Mouse (Mus musculus) C2C12 (cell line): ENCODE data around the gene Rnase4. TPM values are rescaled to one million over a fixed set of nuclear protein-coding genes. Genes with fewer than 3 reads are reported as not detected.

Experiments used
- H3K27me3 ChIP-seq: one replicate; pipeline ENCODE4 v1.6.1; 2011; ENCODE audit not compliant: control insufficient read depth, insufficient read depth, insufficient read length
- H3K36me3 ChIP-seq: one replicate; pipeline ENCODE4 v1.6.1; 2011; ENCODE audit not compliant: control insufficient read depth, insufficient read depth
- H3K4me3 ChIP-seq: one replicate; pipeline ENCODE4 v1.5.1; 2011; ENCODE audit warnings: mild to moderate bottlenecking, control low read depth; ENCODE audit not compliant: poor library complexity, insufficient read depth, severe bottlenecking
- H3K79me2 ChIP-seq: one replicate; pipeline ENCODE4 v1.6.1; 2011; ENCODE audit not compliant: control insufficient read depth, insufficient read depth
- H3K79me3 ChIP-seq: one replicate; pipeline ENCODE4 v1.6.1; 2011; ENCODE audit warnings: low read depth, control low read depth
- H3ac ChIP-seq: one replicate; pipeline ENCODE3; 2011; ENCODE audit warnings: low read depth; ENCODE audit not compliant: control insufficient read depth, insufficient read length
- CEBPB ChIP-seq: IDR thresholded peaks from one replicate; pipeline ENCODE4 v1.6.1; 2011; ENCODE audit warnings: low read depth, mild to moderate bottlenecking, control low read depth, moderate library complexity
- CTCF ChIP-seq: IDR thresholded peaks from one replicate; pipeline ENCODE4 v1.5.1; 2011; ENCODE audit not compliant: control insufficient read depth, insufficient read depth, insufficient read length
- FOSL1 ChIP-seq: IDR thresholded peaks from one replicate; pipeline ENCODE4 v1.8.0; 2011; ENCODE audit warnings: mild to moderate bottlenecking, low read length; ENCODE audit not compliant: poor library complexity, insufficient read depth, severe bottlenecking
- MAX ChIP-seq: IDR thresholded peaks from one replicate; pipeline ENCODE4 v1.6.1; 2011; ENCODE audit warnings: mild to moderate bottlenecking, control low read depth
- MYOD1 ChIP-seq: IDR thresholded peaks from one replicate; pipeline ENCODE4 v1.6.1; 2011; ENCODE audit warnings: low read depth; ENCODE audit not compliant: control insufficient read depth, insufficient read length
- MYOG ChIP-seq: IDR thresholded peaks from one replicate; pipeline ENCODE4 v1.6.1; 2011; ENCODE audit not compliant: control insufficient read depth, insufficient read length; ENCODE audit errors: extremely low read depth
- USF1 ChIP-seq: IDR thresholded peaks from one replicate; pipeline ENCODE4 v1.6.1; 2011; ENCODE audit warnings: low read depth, mild to moderate bottlenecking, control low read depth, moderate library complexity
- polyA plus RNA-seq: library from polyadenylated mRNA; unstranded; fragments of >200 nt; fragmentation: generic; extraction: Trizol; gene quantifications from one replicate; pipeline ENCODE4 v1.2.1, GENCODE M21; 2012; ENCODE audit warnings: missing spikeins

Rnase4 gene
- polyA plus RNA-seq, 1 experiment, result 14.5 TPM

DNA sequence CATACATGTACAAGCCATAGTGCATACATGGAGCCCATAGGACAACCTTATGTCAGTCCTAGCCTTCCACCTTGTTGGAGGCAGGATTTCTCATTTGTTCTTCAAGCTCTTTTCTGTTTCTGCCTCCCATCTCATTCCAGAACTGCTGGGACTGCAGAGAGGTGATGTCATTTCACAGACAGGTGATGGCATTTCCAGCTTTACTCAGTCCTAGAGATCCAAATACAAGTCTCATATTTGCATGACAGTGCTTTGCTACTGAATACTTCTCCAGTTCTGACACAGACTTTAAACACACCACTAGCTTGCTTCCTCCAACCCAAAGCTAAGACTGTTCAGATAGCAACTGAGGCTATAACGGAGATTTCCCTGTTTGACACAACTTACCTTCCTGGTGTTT lies 11.7 kb upstream of the Rnase4 start:
- Histone ChIP-seq H3K79me2 (no peaks in the 10 kb centered on the region), H3K4me3 (no peak overlapping the region), H3K36me3 (no peaks in the 10 kb centered on the region), H3K79me3 (no peaks in the 10 kb centered on the region), H3K27me3 (peaks cover 3% of the 10 kb centered on the region), H3ac (no peak overlapping the region)
- TF ChIP-seq MYOD1, result no peak
- TF ChIP-seq CTCF, result no peak
- no peak for TF ChIP-seq USF1
- TF ChIP-seq MYOG, result no peak
- no peak for TF ChIP-seq CEBPB
- TF ChIP-seq FOSL1, result no peak

DNA sequence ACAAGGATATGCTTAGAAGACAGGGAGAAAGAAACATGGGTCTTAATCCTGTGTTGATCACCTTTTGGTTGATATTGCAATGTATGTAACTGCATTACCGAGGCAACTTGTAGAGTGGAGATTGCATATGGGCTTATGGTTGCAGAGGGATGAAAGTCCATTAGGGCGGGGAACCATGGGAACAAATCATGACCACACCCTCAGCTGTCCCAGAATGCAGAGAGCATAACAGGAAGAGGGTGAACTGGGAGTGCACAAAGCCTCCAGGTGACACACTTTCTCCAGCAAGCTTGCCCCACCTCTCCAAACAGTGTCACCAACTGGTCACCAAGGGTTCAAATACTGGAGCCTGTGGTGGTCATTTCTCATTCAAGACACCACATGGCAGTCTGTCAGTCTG lies 9.8 kb upstream of the Rnase4 start:
- Histone ChIP-seq H3K79me3 (no peaks in the 10 kb centered on the region), H3ac (no peak overlapping the region), H3K4me3 (no peak overlapping the region), H3K36me3 (no peaks in the 10 kb centered on the region), H3K27me3 (peaks cover 3% of the 10 kb centered on the region), H3K79me2 (no peaks in the 10 kb centered on the region)
- TF ChIP-seq CTCF, result no peak
- no peak for TF ChIP-seq USF1
- TF ChIP-seq MYOG, result no peak
- TF ChIP-seq FOSL1, result no peak
- TF ChIP-seq CEBPB, result no peak
- TF ChIP-seq MYOD1, result no peak
- TF ChIP-seq MAX, result no peak

DNA sequence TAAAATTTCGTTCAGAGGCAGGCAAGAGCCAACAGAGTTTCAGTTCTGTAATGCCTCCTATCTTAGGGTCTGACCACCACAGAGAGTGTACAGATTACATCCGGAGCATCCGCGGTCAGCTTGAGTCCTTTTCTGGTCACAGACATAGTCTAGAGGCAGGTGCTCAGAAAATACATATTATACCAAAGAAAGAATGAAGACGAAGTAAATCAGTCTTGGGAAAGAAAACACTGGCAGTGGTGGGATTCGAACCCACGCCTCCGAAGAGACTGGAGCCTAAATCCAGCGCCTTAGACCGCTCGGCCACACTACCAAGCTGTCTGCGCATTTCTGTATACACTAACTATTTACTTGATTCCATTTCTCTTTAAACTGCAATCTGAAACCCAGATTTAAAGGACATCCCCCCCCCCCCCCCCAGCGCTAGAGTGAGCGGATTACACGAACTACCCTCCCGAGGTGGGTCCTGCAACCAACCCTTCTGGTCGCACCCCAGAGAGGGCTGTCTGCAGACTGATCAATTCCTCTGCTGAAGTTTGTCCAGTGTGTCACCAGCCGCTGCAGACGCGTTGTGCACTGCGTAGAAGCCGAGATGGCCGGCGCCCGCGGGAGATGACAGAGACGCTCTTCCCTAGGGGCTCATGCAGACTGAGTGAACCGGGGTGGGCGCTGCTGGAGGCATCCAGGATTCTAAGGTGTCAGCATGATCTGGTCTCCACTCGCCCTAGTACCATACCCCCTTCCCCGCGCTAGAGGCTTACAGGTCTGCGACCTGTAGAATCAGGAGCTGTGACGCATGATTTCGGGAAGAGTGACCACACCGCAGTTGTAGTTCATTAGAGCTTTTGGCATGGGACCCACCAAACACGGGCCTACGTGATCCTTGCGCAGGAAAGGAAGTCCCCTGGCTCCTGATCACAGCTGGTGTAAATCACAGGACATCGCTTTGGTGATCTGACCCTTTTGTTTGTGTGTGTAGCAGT lies 8.0 kb upstream of the Rnase4 start:
- Histone ChIP-seq H3K27me3 (peaks cover 3% of the 10 kb centered on the region), H3K36me3 (no peaks in the 10 kb centered on the region), H3K79me2 (no peaks in the 10 kb centered on the region), H3K4me3 (peak overlapping the region; percentile 34), H3ac (peak overlapping the region; percentile 70), H3K79me3 (no peaks in the 10 kb centered on the region)
- no peak for TF ChIP-seq MYOG
- no peak for TF ChIP-seq CTCF
- TF ChIP-seq CEBPB, result no peak
- no peak for TF ChIP-seq USF1
- TF ChIP-seq FOSL1, result no peak
- TF ChIP-seq MYOD1, result no peak
- no peak for TF ChIP-seq MAX

DNA sequence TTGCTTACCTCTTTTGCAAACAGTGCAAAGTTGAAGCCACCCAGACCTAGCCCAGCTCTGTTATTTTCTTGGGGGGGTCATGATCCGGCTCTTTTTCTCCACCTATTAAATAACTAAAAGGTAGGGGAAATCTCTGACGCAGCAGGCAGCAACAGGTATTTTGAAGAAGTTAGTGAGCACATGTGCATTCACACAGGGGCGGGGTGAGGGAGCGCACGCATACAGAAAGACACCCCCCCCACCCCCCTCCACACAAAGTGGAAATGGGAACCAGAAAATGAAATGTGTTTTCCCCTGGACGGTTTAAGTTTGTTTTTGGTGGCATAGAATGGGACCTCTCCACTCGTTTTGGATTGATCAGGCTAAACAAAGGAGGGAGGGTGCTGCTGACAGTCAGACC lies 7.1 kb upstream of the Rnase4 start:
- Histone ChIP-seq H3K79me2 (no peaks in the 10 kb centered on the region), H3K4me3 (peak overlapping the region; percentile 34), H3K79me3 (no peaks in the 10 kb centered on the region), H3K27me3 (peaks cover 3% of the 10 kb centered on the region), H3K36me3 (no peaks in the 10 kb centered on the region), H3ac (no peak overlapping the region)
- TF ChIP-seq MAX (no peak), MYOG (no peak), CTCF (no peak), CEBPB (no peak), FOSL1 (no peak), USF1 (no peak), MYOD1 (no peak)

DNA sequence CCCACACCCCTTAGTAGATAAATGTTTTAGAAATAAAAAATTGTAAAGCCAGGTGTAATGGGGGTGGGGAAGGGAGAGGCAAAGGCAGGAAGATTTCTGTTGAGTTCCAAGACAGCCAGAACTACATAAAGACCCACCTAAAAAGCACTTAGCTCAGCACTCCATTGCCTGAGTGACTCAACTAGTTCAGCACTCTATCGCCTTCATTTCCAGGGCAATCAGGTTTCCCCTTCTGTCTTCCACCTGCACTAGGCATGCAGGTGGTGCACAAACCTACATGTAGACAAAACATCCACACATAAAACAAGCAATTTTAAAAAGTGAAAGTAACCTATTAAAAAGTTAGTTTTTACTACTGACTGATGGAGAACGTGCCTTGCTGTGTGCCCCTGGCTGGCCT lies 5.8 kb upstream of the Rnase4 start:
- Histone ChIP-seq H3K36me3 (no peaks in the 10 kb centered on the region), H3K27me3 (no peaks in the 10 kb centered on the region), H3ac (no peak overlapping the region), H3K79me2 (no peaks in the 10 kb centered on the region), H3K79me3 (no peaks in the 10 kb centered on the region), H3K4me3 (no peak overlapping the region)
- no peak for TF ChIP-seq CEBPB
- no peak for TF ChIP-seq FOSL1
- no peak for TF ChIP-seq USF1
- TF ChIP-seq MYOG, result no peak
- TF ChIP-seq MYOD1, result no peak
- no peak for TF ChIP-seq MAX
- TF ChIP-seq CTCF, result no peak
